Mouse (Mus musculus) heart, postnatal 0 days (tissue): ENCODE results near the gene Piga. TPM values are rescaled to one million over a fixed set of nuclear protein-coding genes. Genes with fewer than 3 reads are reported as not detected.

Experiments used
- ATAC-seq: fragments of 200-750 bp; cut with Nextera tagmentation; 2 replicates; pipeline ENCODE4 v1.8.0; 2017; ENCODE audit warnings: low read depth, moderate number of reproducible peaks, moderate library complexity; ENCODE audit not compliant: insufficient read depth
- DNase-seq: peaks from one replicate; pipeline ENCODE4 v3.0.0-alpha.2; 2016; ENCODE audit warnings: low spot score
- H3K27ac ChIP-seq: fragments of 300-500 bp; sonication (generic); 2 replicates; pipeline ENCODE4 v1.5.1; 2014; ENCODE audit warnings: low read depth, mild to moderate bottlenecking
- H3K27me3 ChIP-seq: fragments of 300-500 bp; sonication (generic); 2 replicates; pipeline ENCODE4 v1.6.1; 2014; ENCODE audit warnings: low read length, mixed read lengths; ENCODE audit not compliant: control insufficient read depth, insufficient read depth
- H3K36me3 ChIP-seq: fragments of 300-500 bp; sonication (generic); replicated peaks from 2 replicates; pipeline ENCODE4 v1.6.1; 2014; ENCODE audit warnings: low read length, mixed read lengths; ENCODE audit not compliant: control insufficient read depth, insufficient read depth
- H3K4me1 ChIP-seq: fragments of 300-500 bp; sonication (generic); 2 replicates; pipeline ENCODE4 v1.6.1; 2014; ENCODE audit warnings: antibody characterized with exemption; ENCODE audit not compliant: control insufficient read depth, insufficient read depth
- H3K4me2 ChIP-seq: fragments of 300-500 bp; sonication (generic); 2 replicates; pipeline ENCODE4 v1.6.1; 2014; ENCODE audit warnings: low read depth, mild to moderate bottlenecking, low read length, moderate library complexity
- H3K4me3 ChIP-seq: fragments of 300-500 bp; sonication (generic); 2 replicates; pipeline ENCODE4 v1.5.1; 2014; ENCODE audit warnings: low read depth, low read length
- H3K9ac ChIP-seq: fragments of 300-500 bp; sonication (generic); replicated peaks from 2 replicates; pipeline ENCODE4 v1.6.1; 2014; ENCODE audit warnings: low read depth, low read length, mixed read lengths
- H3K9me3 ChIP-seq: fragments of 300-500 bp; sonication (generic); replicated peaks from 2 replicates; pipeline ENCODE4 v1.6.1; 2016; ENCODE audit warnings: low read length; ENCODE audit not compliant: control insufficient read depth
- CTCF ChIP-seq: IDR thresholded peaks from 2 replicates; pipeline ENCODE4 v1.5.1; 2016; ENCODE audit warnings: antibody characterized with exemption, control low read depth, low read depth
- EP300 ChIP-seq: IDR thresholded peaks from 2 replicates; pipeline ENCODE4 v1.6.1; 2016; ENCODE audit warnings: antibody characterized with exemption, low read depth
- WGBS: fragments of 180-500 bp; shearing (Covaris S2); extraction: QIAGEN DNeasy Blood & Tissue Kit; methylation state at CpG from one replicate; pipeline ENCODE4 v1.1.7; 2014; 5-methylcytosine and 5-hydroxymethylcytosine counted together
- polyA plus RNA-seq: library from polyadenylated mRNA; unstranded; fragments of >200 nt; fragmentation: Nextera tagmentation; extraction: Ambion mirVana; gene quantifications from 2 replicates; pipeline ENCODE4 v1.2.1, GENCODE M21; 2015
- total RNA-seq: library from RNA; depleted of rRNA; stranded (reverse); fragments of >200 nt; gene quantifications from 2 replicates; pipeline ENCODE4 v1.2.3, GENCODE M21; 2014; ENCODE audit warnings: low replicate concordance

The Piga gene
- total and polyA plus RNA-seq, 2 experiments from 2014 or later: 2.2 to 2.7 TPM

- peak overlapping the region; percentile 70 for H3K4me2 ChIP-seq
- no peaks in the 10 kb centered on the region for H3K36me3 ChIP-seq
- no peaks in the 10 kb centered on the region for H3K4me1 ChIP-seq
- H3K9me3 ChIP-seq: no peaks in the 10 kb centered on the region
- H3K4me3 ChIP-seq: peak overlapping the region; percentile 40
- 13% methylated on average over 32 of the region's 33 CpGs for WGBS
- no peaks in the 10 kb centered on the region for H3K27me3 ChIP-seq
- DNase-seq (peak; percentile 44), ATAC-seq (peak; percentile 92)
- no peak overlapping the region for H3K9ac ChIP-seq
- TF ChIP-seq CTCF (no peak), EP300 (no peak)
- no peak overlapping the region for H3K27ac ChIP-seq
Observed at GRCm38 (mm10) chrX:164381618-164382408, 37.8 kb upstream of the Piga start.

GRCm38 (mm10) chrX:164394091-164394490 is 25.5 kb upstream of the Piga start:
- Histone ChIP-seq H3K4me1 (no peaks in the 10 kb centered on the region), H3K36me3 (no peaks in the 10 kb centered on the region), H3K9ac (no peak overlapping the region), H3K27ac (no peak overlapping the region), H3K4me3 (no peak overlapping the region), H3K4me2 (no peak overlapping the region), H3K27me3 (no peaks in the 10 kb centered on the region), H3K9me3 (no peaks in the 10 kb centered on the region)
- ATAC-seq (no peak), DNase-seq (no peak)
- WGBS: 53% methylated on average over 4 of the region's 4 CpGs
- TF ChIP-seq EP300 (no peak), CTCF (no peak)

GRCm38 (mm10) chrX:164398456-164398855 is 21.1 kb upstream of the Piga start:
- H3K4me1 ChIP-seq: no peaks in the 10 kb centered on the region
- WGBS: 46% methylated on average over 3 of the region's 3 CpGs
- no peak overlapping the region for H3K27ac ChIP-seq
- H3K27me3 ChIP-seq: no peaks in the 10 kb centered on the region
- ATAC-seq (no peak), DNase-seq (peak; percentile 16)
- no peak overlapping the region for H3K4me2 ChIP-seq
- TF ChIP-seq EP300 (no peak), CTCF (peak; percentile 48)
- H3K4me3 ChIP-seq: no peak overlapping the region
- no peaks in the 10 kb centered on the region for H3K9me3 ChIP-seq
- no peaks in the 10 kb centered on the region for H3K36me3 ChIP-seq
- no peak overlapping the region for H3K9ac ChIP-seq

- no peak overlapping the region for H3K27ac ChIP-seq
- ATAC-seq (no peak), DNase-seq (no peak)
- H3K27me3 ChIP-seq: no peaks in the 10 kb centered on the region
- no peaks in the 10 kb centered on the region for H3K4me1 ChIP-seq
- H3K9me3 ChIP-seq: no peaks in the 10 kb centered on the region
- no peak for TF ChIP-seq EP300
- no peak for TF ChIP-seq CTCF
- H3K4me2 ChIP-seq: no peak overlapping the region
- H3K9ac ChIP-seq: no peak overlapping the region
- H3K4me3 ChIP-seq: no peak overlapping the region
- no peaks in the 10 kb centered on the region for H3K36me3 ChIP-seq
Observed at GRCm38 (mm10) chrX:164405080-164405649, 14.4 kb upstream of the Piga start.

- WGBS: 61% methylated on average over 9 of the region's 9 CpGs
- H3K4me1 ChIP-seq: no peaks in the 10 kb centered on the region
- H3K27ac ChIP-seq: no peak overlapping the region
- no peaks in the 10 kb centered on the region for H3K27me3 ChIP-seq
- no peak for ATAC-seq
- no peaks in the 10 kb centered on the region for H3K36me3 ChIP-seq
- no peak overlapping the region for H3K4me2 ChIP-seq
- H3K4me3 ChIP-seq: no peak overlapping the region
- H3K9me3 ChIP-seq: no peaks in the 10 kb centered on the region
- DNase-seq: no peak
- no peak overlapping the region for H3K9ac ChIP-seq
- no peak for TF ChIP-seq EP300
- TF ChIP-seq CTCF: no peak
Observed at GRCm38 (mm10) chrX:164406133-164407022, 13.2 kb upstream of the Piga start.
